Mouse (Mus musculus): ENCODE data around the gene Fam71f1. TPM values are rescaled to one million over a fixed set of nuclear protein-coding genes. Genes with fewer than 3 reads are reported as not detected.
A peak's percentile ranks its signal among the peaks of the same experiment; 100 is the strongest.
"Not testable (repeated sequence)": the region's sequence is repeated elsewhere in the genome, so short reads cannot be mapped to it uniquely, and the experiment has no call there.

Fam71f1 gene
- polyA plus RNA-seq, 1 experiment = not detected

- TF ChIP-seq POLR2A (IDR thresholded peaks at IDR 0.05; ENCODE audit: borderline replicate concordance, extremely low read depth, insufficient read depth, insufficient read length, poor library complexity, severe bottlenecking) = no peak
- DNase-seq (ENCODE audit: low read depth) = no peak
Observed at GRCm38 (mm10) chr6:29329514-29329913, 10.6 kb downstream of the Fam71f1 start.

- DNase-seq (ENCODE audit: low read depth) = not testable (repeated sequence)
Observed at GRCm38 (mm10) chr6:29346512-29346911, 27.6 kb downstream of the Fam71f1 start.

GRCm38 (mm10) chr6:29347189-29347588 is 28.2 kb downstream of the Fam71f1 start:
- TF ChIP-seq POLR2A (IDR thresholded peaks at IDR 0.05; ENCODE audit: borderline replicate concordance, extremely low read depth, insufficient read depth, insufficient read length, poor library complexity, severe bottlenecking) (no peak), CTCF (IDR thresholded peaks at IDR 0.05; ENCODE audit: borderline replicate concordance, extremely low read depth, insufficient read depth, insufficient read length) (no peak)
- DNase-seq (ENCODE audit: low read depth) = no peak

GRCm38 (mm10) chr6:29347665-29348370 is 28.9 kb downstream of the Fam71f1 start, which contains the start of gene Calu:
Gene Calu, plus strand, starts transcription at chr6:29348069.
- DNase-seq (ENCODE audit: low read depth) = peak; percentile 100
- TF ChIP-seq POLR2A (IDR thresholded peaks at IDR 0.05; ENCODE audit: borderline replicate concordance, extremely low read depth, insufficient read depth, insufficient read length, poor library complexity, severe bottlenecking) = peak; percentile 78; the same call in 1 of the 2 replicates
- TF ChIP-seq CTCF (IDR thresholded peaks at IDR 0.05; ENCODE audit: borderline replicate concordance, extremely low read depth, insufficient read depth, insufficient read length) = no peak

GRCm38 (mm10) chr6:29348371-29348724 is 29.4 kb downstream of the Fam71f1 start:
- TF ChIP-seq POLR2A (IDR thresholded peaks at IDR 0.05; ENCODE audit: borderline replicate concordance, extremely low read depth, insufficient read depth, insufficient read length, poor library complexity, severe bottlenecking) = no peak
- no peak for DNase-seq (ENCODE audit: low read depth)

GRCm38 (mm10) chr6:29351613-29352012 is 32.7 kb downstream of the Fam71f1 start:
- no peak for TF ChIP-seq CTCF (IDR thresholded peaks at IDR 0.05; ENCODE audit: borderline replicate concordance, extremely low read depth, insufficient read depth, insufficient read length)
- TF ChIP-seq POLR2A (IDR thresholded peaks at IDR 0.05; ENCODE audit: borderline replicate concordance, extremely low read depth, insufficient read depth, insufficient read length, poor library complexity, severe bottlenecking) = no peak

GRCm38 (mm10) chr6:29352816-29353215 is 33.9 kb downstream of the Fam71f1 start:
- TF ChIP-seq CTCF (IDR thresholded peaks at IDR 0.05; ENCODE audit: borderline replicate concordance, extremely low read depth, insufficient read depth, insufficient read length) (no peak), POLR2A (IDR thresholded peaks at IDR 0.05; ENCODE audit: borderline replicate concordance, extremely low read depth, insufficient read depth, insufficient read length, poor library complexity, severe bottlenecking) (no peak)
- DNase-seq (ENCODE audit: low read depth) = no peak

More at GRCm38 (mm10) chr6:29351613-29352012, 32.7 kb downstream of the Fam71f1 start:
- no peak for DNase-seq (ENCODE audit: low read depth)

GRCm38 (mm10) chr6:29359386-29359785 is 40.4 kb downstream of the Fam71f1 start:
- DNase-seq (ENCODE audit: low read depth) = no peak
- TF ChIP-seq POLR2A (IDR thresholded peaks at IDR 0.05; ENCODE audit: borderline replicate concordance, extremely low read depth, insufficient read depth, insufficient read length, poor library complexity, severe bottlenecking) (no peak), CTCF (IDR thresholded peaks at IDR 0.05; ENCODE audit: borderline replicate concordance, extremely low read depth, insufficient read depth, insufficient read length) (no peak)

- DNase-seq (ENCODE audit: low read depth) = no peak
- TF ChIP-seq CTCF (IDR thresholded peaks at IDR 0.05; ENCODE audit: borderline replicate concordance, extremely low read depth, insufficient read depth, insufficient read length) (no peak), POLR2A (IDR thresholded peaks at IDR 0.05; ENCODE audit: borderline replicate concordance, extremely low read depth, insufficient read depth, insufficient read length, poor library complexity, severe bottlenecking) (no peak)
Observed at GRCm38 (mm10) chr6:29360211-29360610, 41.3 kb downstream of the Fam71f1 start.

- TF ChIP-seq CTCF (IDR thresholded peaks at IDR 0.05; ENCODE audit: borderline replicate concordance, extremely low read depth, insufficient read depth, insufficient read length) = peak; percentile 52; the same call in 1 of the 2 replicates
- TF ChIP-seq POLR2A (IDR thresholded peaks at IDR 0.05; ENCODE audit: borderline replicate concordance, extremely low read depth, insufficient read depth, insufficient read length, poor library complexity, severe bottlenecking) = no peak
- DNase-seq (ENCODE audit: low read depth) = peak; percentile 95
Observed at GRCm38 (mm10) chr6:29362246-29363128, 43.5 kb downstream of the Fam71f1 start.

- no peak for DNase-seq (ENCODE audit: low read depth)
- TF ChIP-seq POLR2A (IDR thresholded peaks at IDR 0.05; ENCODE audit: borderline replicate concordance, extremely low read depth, insufficient read depth, insufficient read length, poor library complexity, severe bottlenecking) = no peak
- no peak for TF ChIP-seq CTCF (IDR thresholded peaks at IDR 0.05; ENCODE audit: borderline replicate concordance, extremely low read depth, insufficient read depth, insufficient read length)
Observed at GRCm38 (mm10) chr6:29363129-29363515, 44.2 kb downstream of the Fam71f1 start.

GRCm38 (mm10) chr6:29365277-29365676 is 46.3 kb downstream of the Fam71f1 start:
- no peak for DNase-seq (ENCODE audit: low read depth)
- no peak for TF ChIP-seq POLR2A (IDR thresholded peaks at IDR 0.05; ENCODE audit: borderline replicate concordance, extremely low read depth, insufficient read depth, insufficient read length, poor library complexity, severe bottlenecking)
- no peak for TF ChIP-seq CTCF (IDR thresholded peaks at IDR 0.05; ENCODE audit: borderline replicate concordance, extremely low read depth, insufficient read depth, insufficient read length)
